Mouse (Mus musculus) mesoderm, embryonic 11.5 days (tissue): ENCODE measurements around the gene Dus3l.

Experiments
- DNase-seq: peaks from one replicate; pipeline ENCODE4 v3.0.0-alpha.2; 2012; ENCODE audit warnings: low read depth, low spot score

The Dus3l gene

GRCm38 (mm10) chr17:56764474-56765354 lies at the start of gene Dus3l:
TSS of gene Dus3l (plus strand) at chr17:56764757.
- DNase-seq = peak; percentile 87

- DNase-seq = no peak
Measured at GRCm38 (mm10) chr17:56715360-56715759, 49.2 kb upstream of the Dus3l start.

DNA sequence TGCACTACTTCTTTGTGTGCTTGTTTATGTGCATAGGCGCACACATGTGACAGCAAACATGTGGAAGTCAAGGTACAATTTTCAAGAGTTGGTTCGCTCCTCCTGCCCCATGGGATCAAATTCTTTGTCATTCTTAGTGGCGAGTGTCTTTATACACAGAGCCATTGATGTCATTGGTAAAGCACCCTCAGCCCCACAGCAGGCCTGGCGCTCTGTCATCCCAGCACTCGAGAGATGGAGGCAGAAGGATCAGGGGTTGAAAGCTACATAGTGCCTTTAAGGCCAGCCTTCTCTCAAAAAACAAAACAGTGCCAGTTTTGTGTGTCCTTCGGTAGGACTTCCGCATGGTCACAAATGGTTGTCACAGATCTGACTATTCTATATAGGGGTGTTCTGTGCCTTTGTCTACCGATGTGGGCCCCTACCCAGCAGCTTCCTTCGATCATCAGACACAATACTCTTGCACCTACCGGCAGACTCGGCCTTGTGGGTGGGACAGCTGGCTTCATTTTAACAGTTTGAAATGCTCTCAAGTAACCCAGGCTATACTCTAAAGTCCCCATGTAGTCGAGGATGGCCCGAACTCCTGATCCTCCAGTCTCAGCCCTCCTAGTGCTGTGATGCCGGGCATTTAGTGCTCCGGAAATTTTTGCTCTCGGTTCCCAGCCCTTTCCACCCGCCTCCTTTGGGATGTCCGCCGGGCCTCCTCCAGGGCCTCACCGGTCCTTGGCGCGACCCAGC lies 48.5 kb upstream of the Dus3l start:
- no peak for DNase-seq

GRCm38 (mm10) chr17:56716655-56717362 lies 47.7 kb upstream of the Dus3l start:
- peak; percentile 99 for DNase-seq

- DNase-seq = peak; percentile 100
Measured at GRCm38 (mm10) chr17:56717363-56718058, 47.0 kb upstream of the Dus3l start, which contains the start of the genes Ndufa11 and Vmac. TSS of gene Ndufa11 (plus strand) at chr17:56717767. TSS of gene Vmac (minus strand) at chr17:56718022.

DNA sequence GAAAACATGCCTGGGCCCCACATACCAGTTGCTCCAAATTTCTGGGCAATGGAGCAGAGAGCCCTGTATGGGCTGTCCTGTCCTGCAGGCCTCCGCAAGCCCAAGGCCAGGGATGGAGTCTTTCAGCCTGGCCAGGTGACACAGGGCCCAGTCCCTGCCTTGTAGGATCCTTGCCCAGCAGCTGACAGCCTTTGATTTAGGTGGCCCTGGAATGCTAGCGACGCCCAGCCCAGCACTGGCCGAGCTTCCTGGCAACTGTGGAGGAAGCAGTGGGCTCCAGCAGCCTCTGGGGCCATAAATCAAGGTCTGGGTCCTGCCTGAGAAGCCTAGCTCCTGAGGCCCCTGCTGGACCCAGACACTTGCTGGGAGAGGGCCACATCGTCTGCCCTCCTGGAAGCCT lies 42.1 kb upstream of the Dus3l start:
- peak; percentile 55 for DNase-seq

GRCm38 (mm10) chr17:56723419-56724161 lies 41.0 kb upstream of the Dus3l start:
- no peak for DNase-seq

GRCm38 (mm10) chr17:56727029-56727649 lies 37.4 kb upstream of the Dus3l start:
- DNase-seq = peak; percentile 53

GRCm38 (mm10) chr17:56727659-56728058 lies 36.9 kb upstream of the Dus3l start:
- DNase-seq = no peak

DNA sequence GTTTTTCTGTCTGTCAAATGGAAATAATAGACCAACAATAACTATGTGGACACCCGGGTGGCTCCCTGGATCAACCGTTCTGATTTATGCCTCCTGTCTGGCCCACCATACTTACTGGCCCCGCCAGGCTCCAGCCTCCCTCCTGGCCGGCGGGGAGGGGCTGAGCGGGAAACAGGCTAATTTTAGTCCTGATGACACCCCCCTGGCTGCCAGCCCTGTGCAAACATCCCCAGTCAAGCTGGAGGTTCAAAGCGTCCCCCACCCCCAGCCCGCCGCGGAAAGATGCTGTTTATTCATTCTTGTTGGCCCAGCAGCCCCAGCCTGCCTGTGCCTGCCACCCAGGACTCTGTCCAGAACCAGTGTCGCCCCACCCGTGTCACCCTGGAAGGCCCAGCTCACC lies 36.4 kb upstream of the Dus3l start:
- no peak for DNase-seq

DNA sequence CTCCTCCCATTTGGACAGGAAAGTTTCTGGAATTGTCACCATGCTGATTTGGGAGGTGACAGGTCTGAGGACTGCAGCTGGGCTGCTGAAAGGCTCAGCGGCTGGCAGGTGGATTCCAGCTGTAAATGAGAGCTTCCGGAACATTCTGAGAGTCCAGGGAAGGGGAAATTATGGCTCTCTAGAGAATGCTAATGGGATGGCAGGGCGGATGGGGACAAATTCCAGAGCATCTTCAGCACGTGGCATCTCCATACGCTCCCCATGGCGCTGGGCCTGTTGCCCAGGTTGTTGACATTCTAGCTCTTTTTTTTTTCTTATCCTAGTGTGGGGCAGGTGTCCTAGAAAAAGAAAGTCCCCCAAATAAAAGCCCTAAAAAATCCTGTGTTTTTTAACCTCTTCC lies 35.4 kb upstream of the Dus3l start:
- DNase-seq = peak; percentile 48

DNA sequence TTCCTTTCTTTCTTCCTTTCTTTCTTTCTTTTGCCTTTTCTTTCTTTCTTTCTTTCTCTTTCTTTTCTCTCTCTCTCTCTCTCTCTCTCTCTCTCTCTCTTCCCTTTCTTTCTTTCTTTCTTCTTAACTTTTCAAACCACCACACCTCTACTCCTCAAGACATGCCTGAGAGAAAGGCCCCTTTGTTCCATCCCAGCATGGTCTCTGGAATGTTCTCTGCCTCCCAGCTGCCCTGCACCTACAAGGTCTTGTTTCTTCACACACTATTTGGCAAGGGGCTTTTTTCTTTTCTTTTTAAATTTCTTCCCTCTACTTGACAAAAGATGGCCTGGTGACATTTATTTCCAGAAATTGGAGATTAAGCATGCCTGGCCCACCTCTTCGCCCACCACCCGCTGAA lies 34.9 kb upstream of the Dus3l start:
- DNase-seq = no peak

DNA sequence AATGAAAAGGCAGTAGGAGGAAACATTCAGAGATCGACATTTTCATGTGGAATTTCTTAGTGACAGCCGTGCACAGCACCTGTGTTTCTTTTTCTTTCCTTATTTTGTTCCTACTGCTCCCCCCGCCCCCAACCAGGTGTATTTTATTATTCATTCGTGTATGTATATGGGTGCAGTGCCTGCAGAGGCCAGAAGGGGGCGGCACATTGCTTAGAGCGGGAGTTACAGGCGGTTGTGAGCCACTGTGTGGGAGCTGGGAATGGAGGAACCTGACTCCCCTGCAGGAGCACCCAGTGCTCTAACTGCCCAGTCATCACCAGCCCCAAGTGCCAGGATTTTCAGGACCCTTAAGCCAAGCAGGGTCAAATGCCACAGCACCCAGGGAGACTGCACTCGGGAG lies 28.0 kb upstream of the Dus3l start:
- no peak for DNase-seq

DNA sequence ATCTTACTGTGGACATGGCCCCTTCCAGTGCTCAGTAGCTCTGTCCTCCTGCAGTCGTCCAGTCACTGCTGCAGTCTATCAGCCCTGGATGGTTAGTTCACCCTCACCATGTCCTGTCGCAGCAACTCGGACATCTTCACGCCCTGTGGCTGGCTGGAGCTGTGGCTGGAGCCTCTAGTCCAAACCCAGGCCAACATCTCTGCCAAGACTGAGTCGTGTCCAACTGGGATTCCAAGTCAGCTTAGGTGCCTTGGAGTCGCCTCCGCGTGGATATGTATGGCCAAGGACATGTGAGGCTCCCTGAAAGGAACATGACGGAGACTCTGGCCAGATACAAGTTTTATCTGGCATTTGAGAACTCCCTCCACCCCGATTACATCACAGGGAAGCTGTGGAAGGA lies 26.3 kb upstream of the Dus3l start:
- no peak for DNase-seq

DNA sequence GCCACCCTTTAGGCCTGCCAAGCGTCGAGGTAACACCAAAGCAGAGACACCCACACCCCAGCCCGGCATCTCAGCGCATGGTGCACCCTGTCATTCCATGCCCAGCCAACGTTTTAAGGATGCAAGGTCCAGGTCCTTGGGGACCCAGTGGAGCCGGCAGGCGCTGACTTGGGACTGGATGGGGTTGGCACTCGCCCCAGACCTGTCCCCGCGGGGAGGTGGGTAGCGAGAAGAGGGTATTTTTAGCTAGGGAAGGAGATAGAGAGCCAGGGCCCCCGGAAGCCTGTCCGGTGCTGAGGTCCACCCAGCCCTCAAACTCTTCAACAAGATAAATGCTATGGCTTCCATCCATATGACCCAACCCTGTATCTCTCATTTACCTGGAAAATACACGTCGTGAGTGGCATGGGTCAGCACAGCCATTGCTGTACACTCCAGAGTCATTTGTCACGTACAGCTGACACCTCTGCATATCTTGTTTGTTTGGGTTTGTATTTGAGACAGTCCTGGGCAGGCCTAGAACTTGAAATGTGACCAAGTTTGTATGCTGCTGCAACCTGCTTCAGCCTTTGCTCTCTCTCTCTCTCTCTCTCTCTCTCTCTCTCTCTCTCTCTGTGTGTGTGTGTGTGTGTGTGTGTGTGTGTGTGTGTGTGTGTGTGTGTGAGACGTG lies 24.3 kb upstream of the Dus3l start:
- no peak for DNase-seq

- DNase-seq = no peak
Measured at GRCm38 (mm10) chr17:56740788-56741160, 23.8 kb upstream of the Dus3l start.

DNA sequence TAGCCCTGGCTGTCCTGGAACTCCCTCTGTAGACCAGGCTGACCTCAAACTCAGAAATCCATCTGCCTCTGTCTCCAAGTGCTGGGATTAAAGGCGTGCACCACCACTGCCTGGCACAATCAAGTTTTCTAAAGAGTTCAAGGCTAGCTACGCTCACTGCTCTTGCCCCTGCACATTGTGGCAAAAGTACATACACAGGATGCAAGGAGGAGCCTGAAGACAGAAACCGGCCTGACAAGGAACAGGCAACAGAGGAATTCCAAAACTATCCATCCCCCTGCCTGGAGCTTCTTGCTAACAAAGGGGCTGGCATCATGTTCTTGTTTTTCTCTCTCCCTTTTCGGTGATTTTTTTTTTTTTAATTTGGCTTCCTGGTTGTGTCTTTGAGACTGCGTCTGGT lies 20.4 kb upstream of the Dus3l start:
- no peak for DNase-seq

GRCm38 (mm10) chr17:56751404-56752072 lies 13.0 kb upstream of the Dus3l start:
- DNase-seq = peak; percentile 79

- no peak for DNase-seq
Measured at GRCm38 (mm10) chr17:56753452-56753851, 11.1 kb upstream of the Dus3l start.
